Mouse (Mus musculus): ENCODE measurements around the gene Myl9.

- TF ChIP-seq CTCF (IDR thresholded peaks at IDR 0.05; ENCODE audit: low read depth, low read length) (no peak), EP300 (IDR thresholded peaks at IDR 0.05; ENCODE audit: insufficient read depth, low read depth, low read length) (no peak), POLR2A (IDR thresholded peaks at IDR 0.05; ENCODE audit: insufficient read depth, low read length) (no peak)
These were observed 43.6 kb upstream of the Myl9 start for GRCm38 (mm10) chr2:156731592-156731991.
